Mouse (Mus musculus) ES-Bruce4 (cell line): Measurements from ENCODE around the gene Cdh23.

Source experiments
- CTCF ChIP-seq: IDR thresholded peaks from one replicate; pipeline ENCODE4 v1.8.1; 2011; ENCODE audit warnings: low read depth, low read length
- EP300 ChIP-seq: IDR thresholded peaks from 2 replicates; pipeline ENCODE4 v1.6.1; 2011; ENCODE audit warnings: low read depth, low read length; ENCODE audit not compliant: insufficient read depth
- POLR2A ChIP-seq: IDR thresholded peaks from one replicate; pipeline ENCODE4 v1.8.1; 2011; ENCODE audit warnings: low read length; ENCODE audit not compliant: insufficient read depth

- TF ChIP-seq EP300 (no peak), CTCF (no peak), POLR2A (no peak)
These were observed 416.4 kb downstream of the Cdh23 start for GRCm38 (mm10) chr10:60279941-60280301.
